Mouse (Mus musculus) E14TG2a.4 (cell line): Measurements from ENCODE around the gene Prkce.

Experiments used
- CTCF ChIP-seq: conservative IDR thresholded peaks from 2 replicates; pipeline ENCODE4 v1.5.1; 2014; ENCODE audit warnings: low read length
- POU5F1 ChIP-seq: IDR thresholded peaks from 2 replicates; pipeline ENCODE4 v1.6.1; 2014; ENCODE audit warnings: low read length, borderline replicate concordance

GRCm38 (mm10) chr17:86588704-86589449 is 421.3 kb downstream of the Prkce start:
- TF ChIP-seq CTCF (no peak), POU5F1 (no peak)
